Mouse (Mus musculus) forebrain, embryonic 10.5 days (tissue): ENCODE measurements around the gene Ntm. TPM values are rescaled to one million over a fixed set of nuclear protein-coding genes. Genes with fewer than 3 reads are reported as not detected.

Experiments used
- DNase-seq: peaks from one replicate; pipeline ENCODE4 v3.0.0-alpha.2; 2017; ENCODE audit warnings: low spot score; ENCODE audit errors: extremely low spot score
- H3K27ac ChIP-seq: fragments of 300-500 bp; sonication (generic); 2 replicates; pipeline ENCODE4 v1.5.1; 2016; ENCODE audit warnings: mild to moderate bottlenecking
- H3K27me3 ChIP-seq: fragments of 300-500 bp; sonication (generic); 2 replicates; pipeline ENCODE4 v1.6.1; 2016; ENCODE audit warnings: mild to moderate bottlenecking; ENCODE audit not compliant: poor library complexity, severe bottlenecking
- H3K36me3 ChIP-seq: fragments of 300-500 bp; sonication (generic); replicated peaks from 2 replicates; pipeline ENCODE4 v1.6.1; 2016; ENCODE audit warnings: mild to moderate bottlenecking, moderate library complexity
- H3K4me1 ChIP-seq: fragments of 300-500 bp; sonication (generic); 2 replicates; pipeline ENCODE4 v1.6.1; 2016
- H3K4me3 ChIP-seq: fragments of 300-500 bp; sonication (generic); 2 replicates; pipeline ENCODE4 v1.5.1; 2016; ENCODE audit warnings: mild to moderate bottlenecking, moderate library complexity
- H3K9me3 ChIP-seq: fragments of 300-500 bp; sonication (generic); 2 replicates; pipeline ENCODE4 v1.6.1; 2016; ENCODE audit warnings: mild to moderate bottlenecking, moderate library complexity
- WGBS: fragments of 180-500 bp; shearing (Covaris S2); methylation state at CpG from one replicate; pipeline ENCODE4 v1.1.7; 2016; 5-methylcytosine and 5-hydroxymethylcytosine counted together
- polyA plus RNA-seq: library from polyadenylated mRNA; unstranded; fragments of >200 nt; fragmentation: Nextera tagmentation; extraction: Ambion mirVana; gene quantifications from 2 replicates; pipeline ENCODE4 v1.2.1, GENCODE M21; 2016

Gene Ntm
- polyA plus RNA-seq, 1 experiment from 2014 or later, result 6.5 TPM

- Histone ChIP-seq H3K9me3 (no peaks in the 10 kb centered on the region), H3K4me1 (peaks cover 40% of the 10 kb centered on the region), H3K4me3 (no peak overlapping the region), H3K27ac (no peak overlapping the region), H3K36me3 (no peaks in the 10 kb centered on the region), H3K27me3 (peaks cover 84% of the 10 kb centered on the region)
- 88% methylated on average over 3 of the region's 3 CpGs for WGBS
- no peak for DNase-seq
Observed at GRCm38 (mm10) chr9:29866824-29867223, 96.1 kb downstream of the Ntm start.

GRCm38 (mm10) chr9:29866101-29866500 is 96.8 kb downstream of the Ntm start:
- H3K27ac ChIP-seq, result no peak overlapping the region
- WGBS, result 81% methylated on average over 4 of the region's 4 CpGs
- no peaks in the 10 kb centered on the region for H3K36me3 ChIP-seq
- peaks cover 40% of the 10 kb centered on the region for H3K4me1 ChIP-seq
- H3K27me3 ChIP-seq, result peaks cover 77% of the 10 kb centered on the region
- no peaks in the 10 kb centered on the region for H3K9me3 ChIP-seq
- DNase-seq, result no peak
- no peak overlapping the region for H3K4me3 ChIP-seq

GRCm38 (mm10) chr9:29865502-29865901 is 97.4 kb downstream of the Ntm start:
- Histone ChIP-seq H3K4me3 (no peak overlapping the region), H3K27ac (peak overlapping the region; percentile 61), H3K9me3 (no peaks in the 10 kb centered on the region), H3K27me3 (peaks cover 71% of the 10 kb centered on the region), H3K36me3 (no peaks in the 10 kb centered on the region), H3K4me1 (peaks cover 40% of the 10 kb centered on the region)
- no peak for DNase-seq
- 49% methylated on average over 8 of the region's 8 CpGs for WGBS

- peak; percentile 51 for DNase-seq
- no peaks in the 10 kb centered on the region for H3K9me3 ChIP-seq
- H3K4me1 ChIP-seq, result peaks cover 40% of the 10 kb centered on the region
- H3K27me3 ChIP-seq, result peaks cover 65% of the 10 kb centered on the region
- no peak overlapping the region for H3K4me3 ChIP-seq
- peak overlapping the region; percentile 61 for H3K27ac ChIP-seq
- 0% methylated on average over 1 of the region's 1 CpGs for WGBS
- H3K36me3 ChIP-seq, result no peaks in the 10 kb centered on the region
Observed at GRCm38 (mm10) chr9:29864886-29865285, 98.1 kb downstream of the Ntm start.

- no peak for DNase-seq
- H3K27ac ChIP-seq, result no peak overlapping the region
- no peaks in the 10 kb centered on the region for H3K9me3 ChIP-seq
- H3K4me3 ChIP-seq, result no peak overlapping the region
- WGBS, result 86% methylated on average over 5 of the region's 5 CpGs
- H3K27me3 ChIP-seq, result peaks cover 40% of the 10 kb centered on the region
- no peaks in the 10 kb centered on the region for H3K36me3 ChIP-seq
- H3K4me1 ChIP-seq, result peaks cover 36% of the 10 kb centered on the region
Observed at GRCm38 (mm10) chr9:29862408-29862807, 100.5 kb downstream of the Ntm start.

GRCm38 (mm10) chr9:29859256-29860048 is 103.5 kb downstream of the Ntm start:
- H3K4me1 ChIP-seq, result peaks cover 11% of the 10 kb centered on the region
- WGBS, result 90% methylated on average over 6 of the region's 6 CpGs
- H3K36me3 ChIP-seq, result no peaks in the 10 kb centered on the region
- no peak overlapping the region for H3K4me3 ChIP-seq
- peaks cover 22% of the 10 kb centered on the region for H3K27me3 ChIP-seq
- no peak overlapping the region for H3K27ac ChIP-seq
- no peaks in the 10 kb centered on the region for H3K9me3 ChIP-seq
- DNase-seq, result no peak

GRCm38 (mm10) chr9:29848735-29849455 is 114.0 kb downstream of the Ntm start:
- Histone ChIP-seq H3K4me3 (no peak overlapping the region), H3K27ac (no peak overlapping the region), H3K27me3 (no peaks in the 10 kb centered on the region), H3K4me1 (peaks cover 24% of the 10 kb centered on the region), H3K9me3 (no peaks in the 10 kb centered on the region), H3K36me3 (no peaks in the 10 kb centered on the region)
- DNase-seq, result no peak
- WGBS, result 34% methylated on average over 8 of the region's 8 CpGs

GRCm38 (mm10) chr9:29837344-29837743 is 125.6 kb downstream of the Ntm start:
- Histone ChIP-seq H3K27me3 (no peaks in the 10 kb centered on the region), H3K36me3 (no peaks in the 10 kb centered on the region), H3K9me3 (no peaks in the 10 kb centered on the region), H3K27ac (no peak overlapping the region), H3K4me1 (peaks cover 31% of the 10 kb centered on the region), H3K4me3 (no peak overlapping the region)
- WGBS, result 86% methylated on average over 6 of the region's 6 CpGs
- DNase-seq, result no peak

GRCm38 (mm10) chr9:29834911-29835310 is 128.0 kb downstream of the Ntm start:
- no peaks in the 10 kb centered on the region for H3K9me3 ChIP-seq
- WGBS, result 69% methylated on average over 5 of the region's 5 CpGs
- H3K27ac ChIP-seq, result no peak overlapping the region
- peaks cover 34% of the 10 kb centered on the region for H3K4me1 ChIP-seq
- H3K4me3 ChIP-seq, result no peak overlapping the region
- no peak for DNase-seq
- no peaks in the 10 kb centered on the region for H3K27me3 ChIP-seq
- no peaks in the 10 kb centered on the region for H3K36me3 ChIP-seq

GRCm38 (mm10) chr9:29833781-29834180 is 129.2 kb downstream of the Ntm start:
- H3K9me3 ChIP-seq, result no peaks in the 10 kb centered on the region
- DNase-seq, result peak; percentile 17
- H3K4me3 ChIP-seq, result no peak overlapping the region
- peak overlapping the region; percentile 75 for H3K27ac ChIP-seq
- H3K27me3 ChIP-seq, result no peaks in the 10 kb centered on the region
- H3K36me3 ChIP-seq, result no peaks in the 10 kb centered on the region
- peaks cover 37% of the 10 kb centered on the region for H3K4me1 ChIP-seq
- 29% methylated on average over 2 of the region's 2 CpGs for WGBS

GRCm38 (mm10) chr9:29827240-29827660 is 135.7 kb downstream of the Ntm start:
- WGBS, result 74% methylated on average over 5 of the region's 5 CpGs
- Histone ChIP-seq H3K9me3 (no peaks in the 10 kb centered on the region), H3K4me3 (no peak overlapping the region), H3K27me3 (no peaks in the 10 kb centered on the region), H3K36me3 (no peaks in the 10 kb centered on the region), H3K4me1 (peaks cover 5% of the 10 kb centered on the region; the same call in 1 of the 2 replicates), H3K27ac (no peak overlapping the region)
- DNase-seq, result no peak

- DNase-seq, result no peak
- Histone ChIP-seq H3K4me1 (0 out of 2 replicates have a peak, but pooled peaks cover 3% of the 10 kb centered on the region), H3K36me3 (no peaks in the 10 kb centered on the region), H3K4me3 (no peak overlapping the region), H3K27me3 (no peaks in the 10 kb centered on the region), H3K9me3 (no peaks in the 10 kb centered on the region), H3K27ac (no peak overlapping the region)
- WGBS, result 85% methylated on average over 5 of the region's 5 CpGs
Observed at GRCm38 (mm10) chr9:29825236-29825635, 137.7 kb downstream of the Ntm start.

GRCm38 (mm10) chr9:29823716-29824115 is 139.2 kb downstream of the Ntm start:
- no peak for DNase-seq
- no peaks in the 10 kb centered on the region for H3K27me3 ChIP-seq
- no peak overlapping the region for H3K27ac ChIP-seq
- 81% methylated on average over 4 of the region's 4 CpGs for WGBS
- no peaks in the 10 kb centered on the region for H3K4me1 ChIP-seq
- no peaks in the 10 kb centered on the region for H3K36me3 ChIP-seq
- no peaks in the 10 kb centered on the region for H3K9me3 ChIP-seq
- H3K4me3 ChIP-seq, result no peak overlapping the region
